Mouse (Mus musculus): ENCODE data around the gene Tbc1d7.

The Tbc1d7 gene

DNA sequence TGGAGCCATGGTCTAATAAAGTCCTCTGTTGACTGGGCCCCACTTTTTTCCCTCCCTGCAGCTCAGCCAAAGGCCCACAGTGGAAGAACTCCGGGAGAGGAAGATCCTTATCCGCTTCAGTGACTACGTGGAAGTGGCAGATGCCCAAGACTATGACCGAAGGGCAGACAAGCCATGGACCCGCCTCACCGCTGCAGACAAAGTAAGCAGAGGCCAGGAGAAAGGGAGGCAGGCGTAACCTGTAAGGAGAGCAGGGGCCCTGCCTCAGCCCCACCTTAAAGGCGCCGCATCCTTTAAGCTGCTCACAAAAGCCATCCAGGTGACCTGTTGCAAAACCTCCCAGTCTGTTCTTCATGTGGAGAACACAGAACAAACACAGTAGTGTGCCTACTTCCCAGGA is 38.4 kb downstream of the Tbc1d7 start:
- DNase-seq, result peak; percentile 59

DNA sequence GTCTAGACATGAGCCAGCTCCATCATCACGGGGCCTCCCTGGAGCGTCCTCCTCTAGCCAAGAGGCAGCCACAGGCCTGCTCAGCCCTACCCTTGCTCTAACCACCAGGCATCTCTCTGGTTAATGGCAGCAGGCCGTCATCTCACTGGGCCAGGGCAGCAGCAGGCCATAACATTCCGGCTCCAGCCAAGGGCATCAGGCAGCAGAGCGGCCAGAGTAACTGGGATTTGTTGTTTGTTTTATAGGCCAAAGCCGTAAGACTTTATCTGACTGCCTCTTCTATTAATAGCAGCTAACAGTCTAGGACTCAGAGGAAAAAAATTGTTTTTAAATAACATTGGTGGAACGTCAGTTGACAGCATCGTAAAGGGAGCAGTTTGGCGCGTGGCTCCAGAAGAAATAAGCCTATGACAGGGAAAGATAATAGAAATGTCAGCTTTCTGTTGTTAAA is 39.5 kb downstream of the Tbc1d7 start:
- DNase-seq, result peak; percentile 28

- DNase-seq, result no peak
Measured at GRCm38 (mm10) chr13:43130161-43130560, 41.1 kb downstream of the Tbc1d7 start.

DNA sequence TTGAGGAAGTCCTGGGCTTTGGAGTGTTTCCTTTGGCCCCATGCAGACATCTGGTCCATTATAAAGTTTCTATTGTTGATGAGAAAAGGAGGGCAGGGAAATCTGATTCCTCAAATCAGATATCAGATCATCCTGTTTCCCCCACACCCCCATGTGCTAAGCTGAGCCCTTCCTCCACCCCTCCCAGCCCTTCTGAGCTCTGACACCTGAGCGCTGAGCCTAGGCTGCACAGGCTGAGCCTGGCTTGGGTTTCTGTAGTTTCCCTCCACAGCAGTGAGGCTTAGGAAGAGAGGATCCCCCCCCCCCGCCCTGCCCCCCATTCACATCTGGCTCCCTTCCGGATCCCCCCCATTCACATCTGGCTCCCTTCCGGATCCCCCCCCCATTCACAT is 46.6 kb downstream of the Tbc1d7 start:
- DNase-seq, result no peak

GRCm38 (mm10) chr13:43123895-43124682 is 47.2 kb downstream of the Tbc1d7 start:
- DNase-seq, result no peak

GRCm38 (mm10) chr13:43122306-43123070 is 48.8 kb downstream of the Tbc1d7 start:
- no peak for DNase-seq

GRCm38 (mm10) chr13:43113141-43113540 is 58.2 kb downstream of the Tbc1d7 start:
- DNase-seq, result no peak

- no peak for DNase-seq
Measured at GRCm38 (mm10) chr13:43112707-43113106, 58.6 kb downstream of the Tbc1d7 start.

- DNase-seq, result no peak
Measured at GRCm38 (mm10) chr13:43112280-43112679, 59.0 kb downstream of the Tbc1d7 start.

DNA sequence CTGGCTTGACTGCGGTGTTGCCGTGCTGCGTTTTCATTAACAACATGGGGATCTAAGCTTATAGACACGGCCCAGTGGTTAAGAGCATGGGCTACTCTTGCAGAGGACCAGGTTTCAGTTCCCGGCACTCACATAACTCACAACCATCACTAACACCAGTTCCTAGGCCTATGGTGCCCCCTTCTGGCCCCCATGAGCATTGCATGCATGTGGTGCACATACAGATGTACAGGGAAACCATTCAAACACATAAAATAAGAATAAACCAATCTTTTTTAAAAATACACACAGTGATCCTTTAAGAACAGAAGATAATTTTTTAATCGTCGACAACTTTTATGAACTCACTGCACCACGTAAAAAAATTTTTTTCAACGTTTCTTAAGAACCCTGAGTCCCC is 66.8 kb downstream of the Tbc1d7 start:
- no peak for DNase-seq

DNA sequence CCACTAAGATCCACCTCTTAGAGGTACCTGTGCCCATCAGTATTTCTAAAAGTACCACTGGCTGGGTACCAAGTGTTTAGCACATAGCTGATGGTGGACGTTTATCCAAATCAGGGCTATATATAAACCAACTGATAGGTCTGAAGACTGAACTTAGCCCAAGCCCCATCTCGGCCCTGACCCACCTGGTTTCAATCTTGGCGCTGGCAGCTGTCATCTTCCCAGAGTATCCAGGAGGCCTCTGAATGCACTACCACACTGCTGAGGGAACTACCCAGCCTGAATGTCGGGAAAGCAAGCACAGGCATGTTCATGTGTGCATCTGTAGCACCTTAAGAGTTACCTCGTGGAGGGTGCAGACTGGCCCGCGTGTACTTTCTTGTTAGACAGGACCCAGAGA is 68.4 kb downstream of the Tbc1d7 start:
- DNase-seq, result no peak
